Mouse (Mus musculus): ENCODE measurements around the gene Spag6. TPM values are rescaled to one million over a fixed set of nuclear protein-coding genes. Genes with fewer than 3 reads are reported as not detected.
A peak's percentile ranks its signal among the peaks of the same experiment; 100 is the strongest.

Spag6 gene
- polyA plus RNA-seq, 1 experiment = 0.41 TPM

DNA sequence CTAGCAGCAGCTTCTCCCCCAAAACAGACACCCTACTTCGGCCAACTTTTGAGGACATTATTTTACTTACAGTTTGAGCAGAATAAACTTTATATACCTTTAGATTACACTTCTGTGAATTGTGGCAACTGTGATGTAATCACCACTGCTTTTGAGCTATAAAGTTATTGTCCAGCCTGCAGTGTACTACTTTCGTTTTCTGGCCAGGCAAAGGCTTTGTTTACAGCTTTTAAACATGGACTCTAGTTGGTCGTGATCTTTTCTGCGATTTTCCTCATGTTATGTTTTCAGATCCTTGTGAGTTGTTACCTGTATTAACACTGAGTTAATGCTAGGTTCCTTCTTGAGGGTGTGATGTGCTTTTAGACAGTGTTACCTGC lies 72.6 kb downstream of the Spag6 start:
- WGBS = 2% methylated on average over 4 of the region's 4 CpGs

DNA sequence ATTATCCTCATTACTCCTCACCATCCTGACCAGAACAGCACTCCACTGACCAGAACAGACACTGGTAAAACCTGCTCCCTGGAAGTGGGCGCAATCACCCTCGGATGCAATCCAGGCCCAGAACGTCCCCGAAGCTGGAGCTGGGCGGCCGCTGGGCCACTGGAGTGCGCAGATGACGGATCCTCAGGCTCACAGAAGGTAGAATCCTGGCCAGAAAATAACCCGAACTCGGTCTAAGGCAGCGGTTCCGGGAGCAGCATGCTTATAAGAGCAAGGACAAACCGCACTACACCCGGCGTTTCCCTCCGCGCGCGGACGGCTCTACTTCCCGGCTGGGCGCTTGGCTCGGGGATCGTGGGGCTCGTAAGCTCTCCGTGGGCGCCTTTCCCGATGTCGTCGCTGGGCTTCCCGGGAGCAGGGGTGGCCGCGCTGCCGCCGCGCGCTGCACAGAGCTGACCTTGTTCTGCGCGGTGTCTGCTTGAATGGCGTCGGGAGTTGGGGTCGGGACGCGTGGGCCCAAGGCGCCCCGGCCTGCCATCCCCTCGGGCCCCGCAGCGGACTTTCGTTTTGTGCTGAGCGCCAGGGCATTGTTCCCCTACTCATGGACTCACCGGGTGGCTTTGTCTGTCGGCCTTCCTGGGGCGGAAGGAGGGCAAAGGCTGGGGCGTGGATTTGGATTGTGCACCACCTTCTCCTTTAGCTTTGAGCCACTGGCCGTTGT lies 73.1 kb downstream of the Spag6 start:
- Histone ChIP-seq H3K27ac (ENCODE audit: insufficient read depth, low read depth, low read length) (peak overlapping the region; percentile 98), H3K27me3 (ENCODE audit: control insufficient read depth, insufficient read depth, low read length) (no peaks in the 10 kb centered on the region), H3K36me3 (ENCODE audit: control insufficient read depth, insufficient read depth, low read length) (no peaks in the 10 kb centered on the region), H3K4me3 (ENCODE audit: low read depth, low read length) (peak overlapping the region; percentile 79), H3K4me1 (ENCODE audit: control insufficient read depth, insufficient read depth, insufficient read length, low read length) (no peaks in the 10 kb centered on the region)
- WGBS = under 1% methylated on average over 56 of the region's 56 CpGs
- TF ChIP-seq POLR2A (IDR thresholded peaks at IDR 0.05; ENCODE audit: low read depth, low read length) (peak; percentile 82), CTCF (IDR thresholded peaks at IDR 0.05; ENCODE audit: extremely low read depth, insufficient read length, insufficient replicate concordance, low read depth, low read length) (no peak)

More for the DNA sequence above, 72.6 kb downstream of the Spag6 start:
- H3K4me3 ChIP-seq (ENCODE audit: low read depth, low read length) = peak overlapping the region; percentile 79
- no peaks in the 10 kb centered on the region for H3K27me3 ChIP-seq (ENCODE audit: control insufficient read depth, insufficient read depth, low read length)
- no peak for TF ChIP-seq POLR2A (IDR thresholded peaks at IDR 0.05; ENCODE audit: low read depth, low read length)
- no peak for TF ChIP-seq CTCF (IDR thresholded peaks at IDR 0.05; ENCODE audit: extremely low read depth, insufficient read length, insufficient replicate concordance, low read depth, low read length)
- H3K4me1 ChIP-seq (ENCODE audit: control insufficient read depth, insufficient read depth, insufficient read length, low read length) = no peaks in the 10 kb centered on the region
- H3K27ac ChIP-seq (ENCODE audit: insufficient read depth, low read depth, low read length) = peak overlapping the region; percentile 98
- no peaks in the 10 kb centered on the region for H3K36me3 ChIP-seq (ENCODE audit: control insufficient read depth, insufficient read depth, low read length)

GRCm38 (mm10) chr2:18768414-18768813 lies 74.6 kb downstream of the Spag6 start:
- H3K4me3 ChIP-seq (ENCODE audit: low read depth, low read length) = no peak overlapping the region
- no peaks in the 10 kb centered on the region; the same call in 1 of the 2 replicates for H3K4me1 ChIP-seq (ENCODE audit: control insufficient read depth, insufficient read depth, insufficient read length, low read length)
- H3K27me3 ChIP-seq (ENCODE audit: control insufficient read depth, insufficient read depth, low read length) = no peaks in the 10 kb centered on the region
- WGBS = 98% methylated on average over 2 of the region's 2 CpGs
- H3K36me3 ChIP-seq (ENCODE audit: control insufficient read depth, insufficient read depth, low read length) = no peaks in the 10 kb centered on the region
- no peak overlapping the region for H3K27ac ChIP-seq (ENCODE audit: insufficient read depth, low read depth, low read length)
- TF ChIP-seq CTCF (IDR thresholded peaks at IDR 0.05; ENCODE audit: extremely low read depth, insufficient read length, insufficient replicate concordance, low read depth, low read length) (no peak), POLR2A (IDR thresholded peaks at IDR 0.05; ENCODE audit: low read depth, low read length) (no peak)

DNA sequence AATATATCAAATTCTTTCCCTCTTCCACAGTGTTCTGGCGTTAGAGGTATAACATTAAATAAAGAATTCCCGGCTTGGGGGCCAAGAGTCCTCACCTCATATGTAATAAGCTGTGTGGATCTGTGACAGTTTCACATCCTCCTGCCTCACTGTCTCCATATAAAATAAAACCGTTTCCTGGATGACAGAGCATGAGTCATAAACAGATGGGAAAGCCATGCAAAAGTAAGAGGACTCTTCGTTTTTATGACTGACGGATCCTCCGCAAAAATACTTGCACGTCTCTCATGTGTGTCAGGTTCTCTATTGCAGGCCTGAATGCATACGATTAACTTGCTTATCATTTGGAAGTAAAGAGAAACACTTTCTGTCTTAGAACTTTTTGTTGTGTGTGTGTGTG lies 78.6 kb downstream of the Spag6 start:
- 69% methylated on average over 8 of the region's 8 CpGs for WGBS
- Histone ChIP-seq H3K4me3 (ENCODE audit: low read depth, low read length) (no peak overlapping the region), H3K36me3 (ENCODE audit: control insufficient read depth, insufficient read depth, low read length) (no peaks in the 10 kb centered on the region), H3K4me1 (ENCODE audit: control insufficient read depth, insufficient read depth, insufficient read length, low read length) (peaks cover 11% of the 10 kb centered on the region), H3K27me3 (ENCODE audit: control insufficient read depth, insufficient read depth, low read length) (no peaks in the 10 kb centered on the region), H3K27ac (ENCODE audit: insufficient read depth, low read depth, low read length) (no peak overlapping the region)
- TF ChIP-seq POLR2A (IDR thresholded peaks at IDR 0.05; ENCODE audit: low read depth, low read length) = no peak
- TF ChIP-seq CTCF (IDR thresholded peaks at IDR 0.05; ENCODE audit: extremely low read depth, insufficient read length, insufficient replicate concordance, low read depth, low read length) = no peak

- Histone ChIP-seq H3K27ac (ENCODE audit: insufficient read depth, low read depth, low read length) (peak overlapping the region; percentile 54), H3K27me3 (ENCODE audit: control insufficient read depth, insufficient read depth, low read length) (no peaks in the 10 kb centered on the region), H3K36me3 (ENCODE audit: control insufficient read depth, insufficient read depth, low read length) (no peaks in the 10 kb centered on the region), H3K4me1 (ENCODE audit: control insufficient read depth, insufficient read depth, insufficient read length, low read length) (peaks cover 13% of the 10 kb centered on the region), H3K4me3 (ENCODE audit: low read depth, low read length) (no peak overlapping the region)
- TF ChIP-seq CTCF (IDR thresholded peaks at IDR 0.05; ENCODE audit: extremely low read depth, insufficient read length, insufficient replicate concordance, low read depth, low read length) = no peak
- no peak for TF ChIP-seq POLR2A (IDR thresholded peaks at IDR 0.05; ENCODE audit: low read depth, low read length)
- WGBS = 33% methylated on average over 6 of the region's 6 CpGs
Measured at GRCm38 (mm10) chr2:18774326-18774725, 80.5 kb downstream of the Spag6 start.

- no peaks in the 10 kb centered on the region for H3K27me3 ChIP-seq (ENCODE audit: control insufficient read depth, insufficient read depth, low read length)
- H3K4me1 ChIP-seq (ENCODE audit: control insufficient read depth, insufficient read depth, insufficient read length, low read length) = peaks cover 13% of the 10 kb centered on the region; the same call in 1 of the 2 replicates
- H3K36me3 ChIP-seq (ENCODE audit: control insufficient read depth, insufficient read depth, low read length) = no peaks in the 10 kb centered on the region
- no peak overlapping the region for H3K27ac ChIP-seq (ENCODE audit: insufficient read depth, low read depth, low read length)
- peak overlapping the region; percentile 33 for H3K4me3 ChIP-seq (ENCODE audit: low read depth, low read length)
- WGBS = 12% methylated on average over 9 of the region's 9 CpGs
- TF ChIP-seq CTCF (IDR thresholded peaks at IDR 0.05; ENCODE audit: extremely low read depth, insufficient read length, insufficient replicate concordance, low read depth, low read length) = no peak
- TF ChIP-seq POLR2A (IDR thresholded peaks at IDR 0.05; ENCODE audit: low read depth, low read length) = no peak
Measured at GRCm38 (mm10) chr2:18778220-18778619, 84.4 kb downstream of the Spag6 start.

- H3K27ac ChIP-seq (ENCODE audit: insufficient read depth, low read depth, low read length) = no peak overlapping the region
- peaks cover 5% of the 10 kb centered on the region; the same call in 1 of the 2 replicates for H3K4me1 ChIP-seq (ENCODE audit: control insufficient read depth, insufficient read depth, insufficient read length, low read length)
- no peak for TF ChIP-seq POLR2A (IDR thresholded peaks at IDR 0.05; ENCODE audit: low read depth, low read length)
- TF ChIP-seq CTCF (IDR thresholded peaks at IDR 0.05; ENCODE audit: extremely low read depth, insufficient read length, insufficient replicate concordance, low read depth, low read length) = no peak
- H3K36me3 ChIP-seq (ENCODE audit: control insufficient read depth, insufficient read depth, low read length) = no peaks in the 10 kb centered on the region
- 86% methylated on average over 3 of the region's 3 CpGs for WGBS
- H3K4me3 ChIP-seq (ENCODE audit: low read depth, low read length) = no peak overlapping the region
- no peaks in the 10 kb centered on the region for H3K27me3 ChIP-seq (ENCODE audit: control insufficient read depth, insufficient read depth, low read length)
Measured at GRCm38 (mm10) chr2:18779830-18780229, 86.0 kb downstream of the Spag6 start.

Data from small intestine, adult 2 months (tissue).